Mouse (Mus musculus): ENCODE data around the gene Padi6.

Padi6 gene

DNA sequence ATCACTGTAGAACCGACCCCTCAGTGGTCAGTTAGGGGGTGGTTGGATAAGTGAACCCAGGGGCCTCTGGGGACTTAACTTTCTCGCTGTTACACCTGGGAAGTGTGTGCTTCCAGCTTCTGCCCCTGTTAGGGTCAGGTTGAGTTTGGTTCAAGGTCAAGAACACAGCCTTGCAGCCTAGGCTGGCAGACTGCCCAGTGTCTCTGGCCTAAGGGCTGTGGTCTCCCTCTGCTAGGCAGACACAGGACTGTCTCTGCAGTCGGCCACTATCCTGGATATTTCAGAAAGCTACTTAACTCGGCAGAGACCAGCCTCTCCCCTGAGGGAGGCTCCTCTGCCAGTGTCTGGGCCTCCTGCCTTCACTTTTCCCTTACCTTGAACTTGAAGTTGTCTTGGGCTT is 38.3 kb downstream of the Padi6 start:
- DNase-seq: no peak

DNA sequence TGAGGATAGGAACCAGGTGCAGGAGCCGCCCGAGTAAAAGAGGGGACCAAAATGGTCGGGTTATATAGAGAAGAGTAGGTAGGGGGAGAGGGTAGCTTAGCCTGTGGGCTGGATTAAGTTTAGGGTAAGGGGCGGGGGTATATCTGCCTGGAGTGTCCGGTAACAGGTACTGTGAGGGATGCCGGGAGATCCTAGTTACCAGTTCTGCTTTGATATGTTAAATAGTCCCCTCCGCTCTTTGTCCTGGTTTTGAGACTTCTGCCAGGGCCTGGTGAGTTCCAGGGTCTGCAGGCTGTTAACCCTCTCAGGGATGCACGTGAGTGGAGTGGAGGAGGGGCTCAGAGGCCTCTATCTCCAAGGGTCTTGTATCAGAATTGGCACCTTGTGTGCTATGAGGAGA is 38.8 kb downstream of the Padi6 start:
- no peak for DNase-seq

DNA sequence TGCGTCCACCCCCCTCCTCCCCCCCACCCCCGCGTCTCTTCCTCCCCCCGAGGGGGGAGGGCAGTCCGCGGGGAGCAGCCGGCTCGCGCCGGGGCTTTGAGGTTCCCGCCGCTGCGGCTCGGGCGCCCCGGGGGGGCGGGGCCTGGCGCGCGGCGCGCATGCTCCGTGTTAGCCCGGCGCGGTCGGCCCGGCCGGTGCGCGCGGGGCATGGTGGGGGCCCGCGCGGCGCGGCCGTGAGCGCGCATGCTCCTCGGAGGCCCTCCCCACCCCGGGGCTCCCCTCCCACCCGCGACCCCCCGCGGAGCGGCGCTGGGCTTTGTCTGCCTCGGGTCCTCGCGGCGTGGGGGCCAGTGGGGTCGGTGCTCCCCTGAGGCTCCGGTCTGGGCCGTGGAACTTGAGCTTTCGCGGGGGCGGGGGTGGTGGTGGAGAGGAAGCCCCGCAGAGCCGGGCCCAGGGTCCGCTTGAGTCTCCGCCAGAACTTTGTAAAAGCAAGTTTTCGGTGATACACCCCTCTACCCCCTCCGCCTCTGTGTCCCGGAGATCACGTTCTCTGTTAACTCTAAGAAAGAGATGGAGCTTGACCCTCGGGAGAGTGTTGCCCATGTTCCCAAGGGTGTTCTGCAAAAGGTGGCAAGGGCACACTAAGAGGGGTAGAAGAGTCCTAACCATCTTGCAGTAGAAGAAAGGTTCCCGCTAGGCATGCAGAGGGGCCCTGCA is 39.7 kb downstream of the Padi6 start:
- peak; percentile 80 for DNase-seq

DNA sequence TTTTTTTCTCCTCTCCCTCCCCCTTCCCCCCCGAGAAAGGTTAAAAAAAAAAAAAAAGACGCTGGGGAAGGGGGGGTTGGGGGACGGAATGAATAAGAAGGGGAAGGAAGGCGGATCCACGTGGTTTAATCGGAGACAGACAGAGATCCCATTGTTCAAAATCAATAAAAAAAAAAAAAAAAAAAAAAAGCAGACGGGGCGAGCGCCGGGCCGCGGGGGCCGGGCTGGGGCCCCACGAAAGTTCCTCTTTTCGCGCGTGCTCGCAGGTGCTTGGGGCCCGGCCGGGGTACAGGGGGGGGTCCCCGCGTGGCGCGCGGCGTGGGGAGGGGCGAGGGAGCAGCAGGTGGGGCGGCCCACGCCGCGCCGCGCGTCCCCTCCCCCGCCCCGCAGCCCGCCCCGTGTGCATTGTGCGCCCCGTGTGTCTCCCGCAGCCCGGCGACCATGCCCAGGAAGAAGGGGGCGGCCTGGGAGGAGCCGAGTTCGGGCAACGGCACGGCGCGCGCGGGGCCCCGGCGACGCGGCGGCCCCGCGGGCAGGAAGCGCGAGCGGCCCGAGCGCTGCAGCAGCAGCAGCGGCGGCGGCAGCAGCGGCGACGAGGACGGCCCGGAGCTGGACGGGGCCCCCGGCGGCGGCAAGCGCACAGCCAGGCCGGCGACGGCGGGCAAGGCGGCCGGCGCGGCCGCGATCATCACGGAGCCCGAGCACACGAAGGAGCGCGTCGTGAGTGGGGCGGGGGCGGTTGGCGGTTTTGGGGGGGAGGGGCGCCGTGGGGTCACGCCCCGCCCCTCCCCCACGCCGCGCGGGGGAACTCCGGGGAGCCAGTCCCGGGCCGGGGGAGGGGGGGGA is 40.5 kb downstream of the Padi6 start:
- DNase-seq: no peak

DNA sequence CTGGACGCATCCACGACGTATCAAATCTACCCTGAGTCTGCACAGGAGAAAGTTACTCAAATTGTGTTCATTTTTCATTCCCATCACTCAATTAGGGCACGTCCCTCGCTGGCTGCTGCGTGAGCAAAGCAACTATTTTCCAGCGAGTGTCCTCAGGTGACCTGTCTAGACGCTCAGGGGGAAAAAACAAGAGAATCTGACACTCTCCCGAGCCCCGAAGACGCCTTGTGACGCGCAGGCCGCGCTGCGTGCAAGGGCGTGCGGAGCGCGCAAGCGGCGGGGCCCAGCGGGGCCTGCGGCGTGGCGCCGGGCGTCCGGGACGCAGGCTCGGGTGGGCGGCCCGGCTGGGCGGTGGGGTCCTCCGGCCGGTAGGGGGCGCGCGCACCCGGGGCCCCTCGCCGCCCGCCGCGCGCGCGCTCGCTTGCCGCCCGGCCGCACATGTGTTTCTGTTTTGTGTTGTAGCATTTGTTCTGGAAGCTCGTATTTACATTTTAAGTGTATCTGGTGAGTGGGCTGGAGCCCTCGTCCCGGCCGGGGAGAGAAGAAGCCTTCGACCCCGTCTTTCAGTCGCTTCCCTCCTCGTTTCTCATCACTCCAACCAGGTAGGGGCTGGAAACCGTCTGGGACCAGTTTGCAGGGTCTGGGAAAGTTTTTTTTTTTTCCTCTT is 41.3 kb downstream of the Padi6 start:
- peak; percentile 80 for DNase-seq

DNA sequence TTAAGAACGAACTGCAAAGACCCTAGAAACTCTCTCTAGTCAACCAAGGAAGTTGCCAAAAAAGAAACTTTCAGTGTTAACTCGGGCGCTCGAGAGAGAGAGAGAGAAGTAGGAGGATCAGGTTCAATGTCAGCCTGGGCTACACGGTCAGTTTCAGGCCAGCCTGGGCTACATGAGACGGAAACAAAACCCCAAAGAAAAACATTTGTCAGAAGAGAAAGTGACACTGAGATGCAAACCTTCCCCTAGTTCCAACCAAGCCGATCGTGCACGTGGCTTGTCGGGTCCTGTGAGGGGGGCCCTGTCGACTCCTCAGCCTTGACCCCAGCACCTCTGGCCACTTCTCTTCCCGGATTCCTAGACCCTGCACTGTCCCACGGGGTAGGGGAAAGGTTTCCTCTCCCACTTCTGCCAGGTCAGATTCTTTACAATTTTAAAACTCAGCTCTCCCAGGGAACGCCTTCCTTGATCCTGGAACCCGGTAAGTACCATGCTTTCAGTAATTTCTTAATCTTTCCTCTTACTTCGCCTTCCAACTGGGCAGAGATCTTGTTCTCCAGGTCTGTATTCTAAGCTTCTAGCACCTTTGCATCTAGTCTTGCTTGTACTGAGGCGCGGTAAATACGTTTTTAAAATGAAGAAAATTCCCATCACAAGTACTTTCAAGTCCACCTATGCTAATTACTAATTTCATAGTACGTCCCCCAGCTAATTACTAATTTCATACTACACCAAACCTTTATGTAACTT is 42.0 kb downstream of the Padi6 start, which contains the start of gene Rcc2:
Gene Rcc2, plus strand, starts transcription at position 273 of the 750 bp plus-strand sequence.
- DNase-seq: no peak

DNA sequence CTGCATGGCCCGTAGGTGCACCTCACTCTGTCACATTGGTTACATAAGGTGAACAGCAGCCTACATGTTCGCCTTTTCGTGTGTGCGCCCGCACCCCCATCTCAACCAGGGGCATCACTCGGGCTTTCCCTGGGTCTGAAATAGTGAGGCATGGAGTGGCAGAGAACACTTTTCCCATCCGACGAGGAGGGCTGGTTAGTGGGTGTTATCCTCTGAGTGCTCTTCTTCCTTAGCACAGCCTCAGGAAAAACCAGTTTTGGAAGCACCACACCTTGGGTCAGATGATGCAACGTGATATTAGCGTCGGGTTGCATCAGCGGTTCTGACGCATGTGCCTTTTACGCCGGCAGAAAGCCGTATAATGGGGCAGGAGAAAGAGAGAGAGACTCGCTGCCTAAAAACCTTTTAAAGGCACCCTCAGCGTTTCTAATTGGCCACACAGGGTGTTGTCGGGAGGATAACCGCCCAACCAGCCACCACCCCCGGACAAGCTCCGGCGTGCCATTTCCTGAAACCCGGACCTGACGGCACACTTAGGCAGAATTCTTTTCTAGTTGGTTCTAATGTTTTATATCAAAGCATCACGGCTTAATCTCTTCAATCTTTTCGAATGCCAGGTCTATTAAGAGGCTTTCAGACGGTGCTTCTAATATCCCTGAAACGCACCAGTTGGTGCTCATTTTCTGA is 42.9 kb downstream of the Padi6 start:
- DNase-seq: peak; percentile 68

DNA sequence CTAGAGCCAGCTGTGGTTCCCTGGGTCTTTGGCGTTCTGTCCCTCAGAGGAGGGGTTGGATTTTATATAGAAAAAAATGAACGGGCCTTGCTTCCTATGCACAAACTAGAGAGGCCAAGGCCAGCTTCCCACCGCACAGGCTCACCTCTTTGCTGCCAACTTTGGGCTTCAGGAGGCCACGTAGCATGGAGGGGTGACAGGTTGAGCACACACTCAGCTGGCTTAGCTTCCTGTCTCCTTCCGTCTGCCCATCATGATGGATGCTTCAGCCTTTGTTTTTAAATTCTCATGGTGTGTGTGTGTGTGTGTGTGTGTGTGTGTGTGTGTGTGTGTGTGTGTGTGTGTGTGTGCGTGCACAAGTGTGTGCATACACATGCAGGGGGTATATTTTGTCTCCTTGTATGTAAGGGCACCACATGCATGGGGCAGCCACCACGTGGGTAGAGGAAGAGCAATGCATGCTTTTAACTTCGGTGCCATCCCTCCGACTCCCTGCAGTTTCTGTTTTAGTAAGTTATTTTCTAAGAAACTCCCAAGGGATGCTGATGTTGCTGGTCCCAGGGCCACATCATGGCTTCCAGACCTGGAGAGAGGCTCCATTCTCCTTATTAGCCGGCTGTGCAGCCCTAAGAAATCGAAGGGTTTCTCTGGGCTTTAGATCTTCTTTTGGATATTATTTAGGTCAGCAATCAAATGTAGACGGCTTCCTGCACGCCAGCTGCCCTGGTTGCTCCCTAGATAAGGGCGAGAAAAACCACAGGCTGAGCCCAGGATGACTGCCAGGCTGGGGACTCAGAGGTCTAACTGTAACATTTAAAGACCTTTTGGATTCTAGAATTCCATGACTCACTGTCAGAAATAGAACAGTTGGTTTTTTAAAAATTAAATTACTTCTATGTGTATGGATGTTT is 46.5 kb downstream of the Padi6 start:
- DNase-seq: no peak

DNA sequence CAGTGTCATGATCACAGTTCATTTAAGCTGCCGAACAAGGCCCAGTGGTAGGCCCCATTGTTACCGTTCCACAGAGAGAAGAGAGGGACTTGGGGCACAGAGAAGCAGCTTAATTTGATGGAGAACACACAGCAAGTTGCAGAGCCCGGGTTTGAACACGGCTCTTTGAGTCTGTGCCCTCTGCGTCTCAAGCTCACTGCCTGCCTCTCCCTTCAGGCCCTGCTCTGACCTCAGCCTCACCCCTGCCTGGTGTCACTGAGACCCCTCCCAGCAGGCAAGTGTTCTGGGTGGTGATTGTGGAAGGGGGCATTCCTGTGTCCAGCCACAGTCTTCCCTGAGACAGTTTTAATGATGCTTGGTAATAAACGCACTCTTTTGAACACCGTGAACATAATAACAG is 47.3 kb downstream of the Padi6 start:
- DNase-seq: no peak

DNA sequence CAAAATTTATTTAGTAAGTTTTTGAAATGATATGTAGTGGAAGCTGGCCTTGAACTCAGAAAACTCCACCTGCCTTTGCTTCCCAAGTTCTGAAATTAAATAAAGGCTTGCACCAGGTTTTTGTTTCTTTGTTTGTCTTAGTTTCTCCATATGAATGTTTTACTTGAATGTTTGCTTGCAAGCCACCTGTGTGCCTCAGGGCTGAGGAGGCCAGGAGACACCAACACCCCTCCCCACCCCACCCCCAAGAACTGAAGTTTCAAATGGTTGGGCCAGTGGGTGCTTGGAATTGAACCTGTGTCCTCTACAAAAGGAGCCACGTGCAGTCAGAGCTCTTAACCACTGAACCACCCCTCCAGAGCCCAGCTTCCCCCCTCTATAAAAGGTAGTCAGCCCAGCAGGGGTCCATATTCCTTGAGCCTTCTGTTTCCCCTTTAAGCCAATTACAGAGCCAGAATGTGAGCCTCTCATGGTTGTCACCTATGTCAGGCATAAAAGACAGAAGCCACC is 47.8 kb downstream of the Padi6 start:
- no peak for DNase-seq

DNA sequence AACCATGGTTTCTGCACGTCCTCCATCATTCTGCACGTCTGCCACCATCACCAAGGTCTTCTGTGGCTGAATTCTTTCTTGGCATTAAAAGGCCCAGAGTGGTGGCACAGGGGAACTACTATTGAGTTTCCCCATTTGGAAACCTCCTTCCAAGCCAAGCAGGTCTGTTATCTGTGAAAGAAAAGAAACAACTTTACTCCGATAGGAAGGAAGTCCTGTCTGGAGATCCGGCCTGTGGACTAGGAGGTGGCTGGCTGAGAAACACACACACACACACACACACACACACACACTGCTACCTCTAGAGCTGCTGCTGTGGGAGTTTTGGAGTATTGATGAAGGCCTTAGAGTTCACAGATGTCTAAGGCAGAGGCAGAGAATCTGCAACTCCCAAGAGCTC is 48.9 kb downstream of the Padi6 start:
- no peak for DNase-seq

DNA sequence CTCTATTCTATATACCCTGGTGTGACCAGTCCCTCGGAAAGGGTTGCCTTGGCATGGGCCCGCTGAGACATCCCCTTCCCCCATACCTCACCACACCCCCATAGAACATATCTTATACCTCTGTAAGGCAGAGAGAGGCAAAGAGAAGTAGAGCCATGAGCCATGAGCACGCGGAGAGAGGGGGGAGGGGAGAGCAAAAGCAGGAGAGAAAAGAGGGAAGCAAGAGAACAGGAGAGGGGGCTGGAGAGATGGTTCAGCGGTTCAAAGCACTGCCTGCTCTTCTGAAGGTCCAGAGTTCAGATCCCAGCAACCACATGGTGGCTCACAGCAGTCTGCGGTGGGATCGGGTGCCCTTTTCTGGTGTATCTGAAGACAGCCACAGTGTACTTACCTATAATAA is 51.0 kb downstream of the Padi6 start:
- no peak for DNase-seq

DNA sequence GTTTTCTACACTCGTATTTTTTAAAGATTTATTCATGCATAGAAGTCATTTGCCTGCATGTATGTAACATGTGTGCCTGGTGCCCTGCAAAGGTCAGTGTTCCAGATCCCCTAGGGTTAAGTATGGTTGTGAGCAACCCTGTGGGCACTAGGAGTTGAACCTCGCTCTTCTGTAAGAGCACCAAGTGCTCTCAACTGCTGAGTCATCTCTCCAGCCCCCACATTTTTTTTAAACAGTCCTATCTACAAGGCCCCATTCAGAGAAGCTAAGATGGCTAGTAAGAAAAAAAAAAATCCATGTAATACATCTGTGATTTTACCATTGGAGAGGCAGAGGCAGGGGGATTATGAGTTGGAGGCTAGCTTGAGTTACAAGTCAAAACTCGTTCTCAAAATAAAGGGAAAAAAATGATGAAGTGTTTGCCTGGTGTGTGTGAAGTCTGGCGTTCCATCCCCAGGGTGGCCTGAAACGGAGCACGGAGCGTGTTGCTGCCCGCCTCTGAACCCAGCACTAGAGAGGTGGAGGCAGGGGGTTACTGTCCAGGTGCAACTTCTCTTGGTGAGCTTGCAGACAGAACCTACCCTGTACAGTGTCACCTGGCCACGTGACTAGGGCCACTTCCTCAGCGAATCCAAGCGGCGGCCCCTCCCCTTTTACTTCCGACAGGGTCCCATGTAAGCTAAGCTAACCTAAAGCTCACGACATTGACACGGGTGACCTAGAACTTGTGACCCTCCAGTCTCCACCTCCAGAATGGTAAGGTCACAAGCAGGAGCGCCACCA is 52.4 kb downstream of the Padi6 start:
- DNase-seq: no peak

DNA sequence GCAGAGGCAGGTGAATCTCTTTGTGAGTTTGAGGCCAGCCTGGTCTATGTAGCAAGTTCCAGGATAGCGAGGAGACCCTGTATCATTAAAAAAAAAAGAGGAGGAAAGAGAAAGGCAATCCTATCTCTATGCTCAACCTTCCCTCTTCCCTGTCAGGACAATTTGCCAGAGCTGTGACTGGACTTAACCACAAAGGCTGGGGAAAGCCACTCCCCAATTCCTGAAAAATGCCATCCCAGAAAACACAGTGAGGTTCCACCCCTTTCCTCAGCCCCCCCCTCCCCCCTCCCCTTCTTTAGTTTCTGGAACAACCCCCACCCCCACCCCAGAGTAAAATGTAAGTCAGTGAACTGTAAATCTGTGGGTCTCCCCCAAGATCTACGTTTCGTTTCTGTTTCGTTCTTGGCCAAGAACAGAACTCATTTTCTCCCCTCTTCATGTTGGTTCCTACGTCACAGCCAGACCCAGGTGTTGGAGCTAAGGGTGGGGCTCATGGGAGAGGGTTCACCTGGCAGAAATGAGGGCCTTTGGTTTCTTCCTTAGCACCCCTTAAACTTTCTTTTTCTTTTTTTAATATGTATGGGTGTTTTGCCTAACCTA is 53.5 kb downstream of the Padi6 start:
- DNase-seq: no peak

DNA sequence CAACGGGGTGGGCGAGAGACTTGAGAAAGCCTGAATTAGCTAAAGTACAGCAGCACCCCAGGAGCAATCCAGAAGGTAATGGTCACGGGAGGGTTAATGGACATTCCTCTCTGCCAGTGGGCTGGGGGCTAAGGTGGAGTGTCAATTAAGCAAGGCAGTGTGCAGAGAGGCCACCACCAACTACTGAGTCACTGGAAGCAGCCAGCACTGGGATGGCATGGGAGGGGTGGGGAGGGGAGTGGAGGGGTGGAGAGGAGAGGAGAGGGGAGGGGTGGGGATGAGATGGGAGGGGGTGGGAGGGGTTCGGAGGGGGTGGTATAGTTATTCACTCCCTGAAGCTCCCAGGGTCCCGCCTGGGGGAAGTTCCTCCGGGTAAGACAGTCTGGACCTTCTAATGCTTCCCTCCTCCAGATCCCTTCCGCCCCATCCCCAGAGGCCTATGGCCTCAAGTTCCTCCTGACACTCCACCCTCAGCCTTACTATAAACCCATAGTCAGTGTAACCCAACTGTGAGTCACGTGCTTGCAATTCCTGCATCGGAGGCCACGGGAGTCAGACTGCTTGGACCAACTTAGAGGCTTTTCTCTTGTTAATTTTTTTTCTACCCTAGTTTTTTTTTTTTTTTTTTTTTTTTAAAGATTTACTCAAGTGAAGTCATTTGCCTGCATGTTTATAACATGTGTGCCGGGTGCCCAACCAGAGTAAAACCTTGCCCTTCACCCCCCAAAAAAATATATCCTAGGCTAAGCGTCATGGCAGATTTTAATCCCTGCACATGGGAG is 54.2 kb downstream of the Padi6 start:
- DNase-seq: no peak

DNA sequence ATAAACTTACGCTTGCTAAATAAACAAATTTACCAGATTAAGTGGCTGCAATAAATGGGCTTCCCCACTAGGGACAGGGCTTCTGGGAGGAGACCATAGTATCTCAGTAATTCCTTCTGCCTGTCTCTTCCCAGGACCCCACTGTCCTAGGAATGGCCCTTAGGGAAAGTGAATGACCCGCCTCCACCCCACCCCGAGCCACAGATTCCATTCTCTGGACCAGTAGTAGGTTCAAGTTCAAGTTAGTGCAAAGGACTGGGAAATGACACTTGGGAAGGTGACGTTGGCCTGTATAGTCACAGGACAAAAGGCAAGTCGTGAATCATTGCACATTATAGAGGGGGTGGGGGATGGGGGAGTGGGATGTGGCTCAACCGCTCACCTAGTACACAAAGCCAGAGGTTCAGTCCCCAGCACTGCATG is 57.6 kb downstream of the Padi6 start:
- DNase-seq: no peak

DNA sequence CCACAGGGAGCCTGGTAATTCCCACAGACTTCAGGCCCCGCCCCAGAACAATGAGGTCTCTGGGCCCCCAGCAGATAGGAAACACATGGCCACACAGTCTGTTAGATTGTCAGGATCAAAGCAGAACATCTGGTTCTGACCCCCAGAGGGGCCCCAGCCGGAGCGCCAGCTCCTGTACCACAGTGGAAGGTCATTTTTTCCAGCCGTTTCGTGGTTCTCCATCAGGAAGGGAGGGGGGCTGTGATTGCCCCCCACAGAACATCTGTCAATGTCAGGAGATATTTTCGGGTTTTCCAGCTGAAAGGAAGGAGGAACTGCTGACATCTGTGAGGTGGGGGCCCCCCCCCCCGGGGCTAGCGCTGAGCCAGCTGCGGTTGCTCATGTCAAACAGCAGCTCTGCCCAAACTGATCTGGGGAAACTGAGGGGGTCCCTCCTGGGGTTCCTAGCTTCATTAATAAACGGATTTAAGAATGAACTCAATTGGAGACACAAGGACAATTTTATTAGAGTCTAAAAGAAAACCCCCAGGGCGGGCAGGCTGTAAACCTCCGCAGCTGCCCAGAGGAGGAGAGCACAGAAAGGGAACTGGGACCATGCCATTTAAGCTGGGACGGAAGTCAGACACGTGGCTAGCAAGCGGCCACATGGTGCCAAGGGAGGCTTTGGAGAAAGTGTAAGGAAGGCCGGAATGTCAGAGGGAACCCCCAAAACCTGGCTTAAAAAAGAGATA is 58.1 kb downstream of the Padi6 start:
- DNase-seq: no peak

DNA sequence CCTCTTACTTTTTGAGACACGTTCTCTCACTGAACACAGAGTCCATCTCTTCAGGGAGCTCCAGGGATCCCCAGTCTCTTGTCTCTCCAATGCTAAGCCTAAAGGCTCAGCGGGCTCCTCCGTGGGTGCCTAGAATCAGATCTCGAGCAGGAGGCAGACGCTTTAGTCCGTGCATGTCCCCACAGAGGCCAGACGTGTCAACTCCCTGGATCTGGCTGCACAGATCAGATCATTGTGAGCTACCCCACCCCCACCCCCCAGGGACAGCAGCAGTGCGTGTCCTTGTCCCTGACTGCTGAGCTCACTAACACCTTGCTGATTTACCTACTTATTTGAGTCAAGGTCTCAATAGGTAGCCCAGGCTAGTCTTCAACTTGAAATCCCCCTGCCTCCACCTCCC is 58.8 kb downstream of the Padi6 start:
- no peak for DNase-seq

Data from cerebellum, adult 8-10 months (tissue).